Mouse (Mus musculus): Measurements from ENCODE around the gene Bcorl1. TPM values are rescaled to one million over a fixed set of nuclear protein-coding genes. Genes with fewer than 3 reads are reported as not detected.

Gene Bcorl1
- polyA plus RNA-seq, 1 experiment from 2014 or later: 4.6 TPM

Other genes with a start within 250 kb of the Bcorl1 start
- gene Xpnpep2, start 232.6 kb upstream of the Bcorl1 start, polyA plus RNA-seq (2016; fragmentation: Nextera tagmentation; extraction: Ambion mirVana): 0.15 and 0.41 TPM in 2 replicates
- 0.84 and 0.96 TPM in 2 replicates for gene Sash3, start 194.9 kb upstream of the Bcorl1 start, polyA plus RNA-seq (2016; fragmentation: Nextera tagmentation; extraction: Ambion mirVana)
- gene Zdhhc9, start 132.5 kb upstream of the Bcorl1 start, polyA plus RNA-seq (2016; fragmentation: Nextera tagmentation; extraction: Ambion mirVana): 2.6 and 3.9 TPM in 2 replicates
- gene Utp14a, start 84.5 kb upstream of the Bcorl1 start, polyA plus RNA-seq (2016; fragmentation: Nextera tagmentation; extraction: Ambion mirVana): 9.1 and 11.3 TPM in 2 replicates
- 17.0 and 18.7 TPM in 2 replicates for gene Elf4, start 121.8 kb downstream of the Bcorl1 start, polyA plus RNA-seq (2016; fragmentation: Nextera tagmentation; extraction: Ambion mirVana)
- 111 TPM in 2 replicates for gene Aifm1, start 172.2 kb downstream of the Bcorl1 start, polyA plus RNA-seq (2016; fragmentation: Nextera tagmentation; extraction: Ambion mirVana)
- 5.7 and 6.5 TPM in 2 replicates for gene Rab33a, start 177.9 kb downstream of the Bcorl1 start, polyA plus RNA-seq (2016; fragmentation: Nextera tagmentation; extraction: Ambion mirVana)